Mouse (Mus musculus) brain, embryonic 14.5 days (tissue): ENCODE measurements around the gene Thumpd3.

Experiments used
- CTCF ChIP-seq: fragments of 200-500 bp; IDR thresholded peaks from 2 replicates; pipeline ENCODE4 v1.5.1; 2012; ENCODE audit warnings: inconsistent platforms, mild to moderate bottlenecking, moderate library complexity, borderline replicate concordance; ENCODE audit not compliant: insufficient read depth, insufficient read length; ENCODE audit errors: extremely low read depth
- POLR2A ChIP-seq: fragments of 200-500 bp; IDR thresholded peaks from 2 replicates; pipeline ENCODE4 v1.6.1; 2012; ENCODE audit warnings: mild to moderate bottlenecking, inconsistent platforms, borderline replicate concordance; ENCODE audit not compliant: poor library complexity, insufficient read depth, insufficient read length, severe bottlenecking; ENCODE audit errors: extremely low read depth

DNA sequence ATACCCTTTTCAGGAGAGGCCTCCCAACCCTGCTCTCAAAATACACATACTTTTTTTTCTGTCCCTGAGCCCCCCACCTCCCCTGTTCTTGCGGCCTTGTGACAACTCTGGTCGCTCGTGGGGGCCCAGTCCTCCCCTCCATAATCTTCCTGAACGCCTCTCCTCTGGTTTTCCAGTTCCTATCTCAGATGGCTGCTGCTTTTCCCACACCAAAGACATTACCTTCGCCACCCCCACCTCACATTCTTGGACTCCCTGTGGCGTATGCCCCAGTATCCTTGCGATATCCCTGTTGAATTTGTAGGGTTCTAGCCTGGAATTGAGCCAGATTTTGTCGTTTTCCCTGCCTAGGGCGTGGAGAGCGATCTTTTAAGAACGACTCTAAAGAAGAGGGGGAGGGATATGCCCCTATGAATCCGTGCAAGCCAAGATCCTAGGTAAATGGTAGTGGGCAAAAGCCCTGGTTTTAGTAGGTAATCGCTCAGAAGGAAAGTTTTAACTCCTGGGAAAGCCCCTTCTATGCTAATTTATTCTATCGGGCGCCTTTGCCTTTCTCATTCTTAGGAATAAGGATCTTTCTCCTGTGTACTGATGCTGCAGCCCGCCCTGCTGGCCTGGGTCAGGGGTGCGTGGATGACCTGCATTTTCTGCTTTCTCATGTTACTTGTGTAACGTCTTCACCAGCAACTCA, 32.2 kb downstream of the Thumpd3 start:
- TF ChIP-seq CTCF (no peak), POLR2A (no peak)
